Mouse (Mus musculus) cortical plate, adult 2 months (tissue): Measurements from ENCODE around the gene Nmnat2.

ENCODE experiments used
- CTCF ChIP-seq: fragments of 200-500 bp; IDR thresholded peaks from 2 replicates; pipeline ENCODE4 v1.5.1; 2011; ENCODE audit warnings: mild to moderate bottlenecking, control low read depth, low read length; ENCODE audit not compliant: insufficient read depth; ENCODE audit errors: extremely low read depth
- POLR2A ChIP-seq: fragments of 200-500 bp; IDR thresholded peaks from 2 replicates; pipeline ENCODE4 v1.6.1; 2011; ENCODE audit warnings: mild to moderate bottlenecking, low read length, control low read depth; ENCODE audit not compliant: insufficient read depth; ENCODE audit errors: extremely low read depth

DNA sequence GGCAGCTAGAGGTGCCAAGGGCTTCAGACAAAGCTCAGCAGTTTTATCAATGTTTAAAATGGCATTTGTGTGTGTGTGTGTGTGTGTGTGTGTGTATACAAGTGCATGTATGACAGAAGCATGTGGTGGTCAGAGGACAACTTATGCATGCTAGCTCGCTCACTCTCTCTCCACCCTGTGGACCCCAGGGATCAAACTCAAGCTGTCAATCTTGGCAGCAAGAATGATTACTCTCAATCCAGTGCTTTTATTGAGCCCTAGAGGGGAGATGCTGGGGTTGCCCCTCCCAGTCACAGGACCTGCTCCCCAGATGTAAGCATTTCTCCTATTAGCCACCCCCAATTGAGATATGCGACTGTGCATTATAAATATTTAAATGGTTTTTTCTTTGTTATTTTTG lies 11.9 kb downstream of the Nmnat2 start:
- TF ChIP-seq CTCF (no peak), POLR2A (no peak)
